Mouse (Mus musculus) kidney, adult 2 months (tissue): ENCODE measurements around the gene Gm525. TPM values are rescaled to one million over a fixed set of nuclear protein-coding genes. Genes with fewer than 3 reads are reported as not detected.
A peak's percentile ranks its signal among the peaks of the same experiment; 100 is the strongest.

Experiments
- DNase-seq: peaks from one replicate; pipeline ENCODE4 v3.0.0; 2021
- H3K27ac ChIP-seq: fragments of 200-500 bp; 2 replicates; pipeline ENCODE4 v1.5.1; 2012; ENCODE audit warnings: low read depth, low read length, control low read depth, inconsistent platforms; ENCODE audit not compliant: insufficient read depth
- H3K27me3 ChIP-seq: fragments of 200-500 bp; replicated peaks from 2 replicates; pipeline ENCODE4 v1.6.1; 2012; ENCODE audit warnings: mild to moderate bottlenecking, moderate library complexity, low read length, inconsistent platforms; ENCODE audit not compliant: control insufficient read depth, insufficient read depth
- H3K36me3 ChIP-seq: fragments of 200-500 bp; 2 replicates; pipeline ENCODE4 v1.6.1; 2012; ENCODE audit warnings: mild to moderate bottlenecking, moderate library complexity, low read length, inconsistent platforms; ENCODE audit not compliant: control insufficient read depth, insufficient read depth
- H3K4me1 ChIP-seq: fragments of 200-500 bp; 2 replicates; pipeline ENCODE4 v1.6.1; 2011; ENCODE audit warnings: low read length; ENCODE audit not compliant: control insufficient read depth, insufficient read depth
- H3K4me3 ChIP-seq: fragments of 200-500 bp; 2 replicates; pipeline ENCODE4 v1.5.1; 2011; ENCODE audit warnings: mild to moderate bottlenecking, low read depth, low read length, control low read depth; ENCODE audit not compliant: insufficient read depth
- CTCF ChIP-seq: fragments of 200-500 bp; conservative IDR thresholded peaks from 2 replicates; pipeline ENCODE4 v1.5.1; 2011; ENCODE audit warnings: low read depth, mild to moderate bottlenecking, control low read depth, low read length, moderate library complexity, mixed read lengths; ENCODE audit not compliant: insufficient read depth, insufficient read length
- POLR2A ChIP-seq: fragments of 200-500 bp; IDR thresholded peaks from one replicate; pipeline ENCODE4 v1.6.1; 2011; ENCODE audit warnings: low read depth, low read length, control low read depth
- WGBS: fragments of 180-500 bp; shearing (Covaris S2); methylation state at CpG from one replicate; pipeline ENCODE4 v1.1.7; 2018; 5-methylcytosine and 5-hydroxymethylcytosine counted together
- polyA plus RNA-seq: library from polyadenylated mRNA; depleted of rRNA; stranded (reverse); fragments of >200 nt; gene quantifications from 2 replicates; pipeline ENCODE4 v1.2.3, GENCODE M21; 2012

The Gm525 gene
- polyA plus RNA-seq, 1 experiment: 1.6 TPM

- no peaks in the 10 kb centered on the region for H3K27me3 ChIP-seq
- DNase-seq: peak; percentile 28
- H3K27ac ChIP-seq: no peak overlapping the region
- TF ChIP-seq CTCF: no peak
- no peak for TF ChIP-seq POLR2A
- no peak overlapping the region for H3K4me3 ChIP-seq
- WGBS: 58% methylated on average over 7 of the region's 7 CpGs
- H3K4me1 ChIP-seq: no peaks in the 10 kb centered on the region; the same call in 1 of the 2 replicates
- H3K36me3 ChIP-seq: no peaks in the 10 kb centered on the region
Measured at GRCm38 (mm10) chr11:89061362-89061761, 12.3 kb upstream of the Gm525 start.

- DNase-seq: no peak
- no peak for TF ChIP-seq CTCF
- no peak for TF ChIP-seq POLR2A
- no peaks in the 10 kb centered on the region for H3K36me3 ChIP-seq
- no peaks in the 10 kb centered on the region for H3K27me3 ChIP-seq
- H3K4me3 ChIP-seq: no peak overlapping the region
- 72% methylated on average over 6 of the region's 6 CpGs for WGBS
- H3K4me1 ChIP-seq: no peaks in the 10 kb centered on the region; the same call in 1 of the 2 replicates
- H3K27ac ChIP-seq: no peak overlapping the region
Measured at GRCm38 (mm10) chr11:89064312-89064711, 9.3 kb upstream of the Gm525 start.

GRCm38 (mm10) chr11:89065297-89065696 is 8.3 kb upstream of the Gm525 start:
- Histone ChIP-seq H3K36me3 (no peaks in the 10 kb centered on the region), H3K27ac (no peak overlapping the region), H3K4me1 (no peaks in the 10 kb centered on the region), H3K4me3 (no peak overlapping the region), H3K27me3 (no peaks in the 10 kb centered on the region)
- WGBS: 97% methylated on average over 3 of the region's 3 CpGs
- no peak for DNase-seq
- no peak for TF ChIP-seq POLR2A
- 0 out of 2 replicates have a peak, but pooled peaks have one; percentile 21 for TF ChIP-seq CTCF

GRCm38 (mm10) chr11:89066126-89066525 is 7.5 kb upstream of the Gm525 start:
- DNase-seq: no peak
- no peaks in the 10 kb centered on the region for H3K27me3 ChIP-seq
- H3K27ac ChIP-seq: no peak overlapping the region
- H3K4me3 ChIP-seq: no peak overlapping the region
- no peaks in the 10 kb centered on the region for H3K36me3 ChIP-seq
- H3K4me1 ChIP-seq: no peaks in the 10 kb centered on the region
- WGBS: 73% methylated on average over 6 of the region's 6 CpGs
- TF ChIP-seq POLR2A (no peak), CTCF (no peak)

GRCm38 (mm10) chr11:89066750-89067149 is 6.9 kb upstream of the Gm525 start, which contains the start of gene Dgke:
Dgke (minus strand) TSS chr11:89066850.
- H3K27me3 ChIP-seq: no peaks in the 10 kb centered on the region
- WGBS: 92% methylated on average over 1 of the region's 1 CpGs
- H3K4me3 ChIP-seq: no peak within 1 kb of the TSS
- no peaks in the 10 kb centered on the region for H3K36me3 ChIP-seq
- no peak within 1 kb of the TSS; the same call in 1 of the 2 replicates for H3K27ac ChIP-seq
- DNase-seq: no peak
- H3K4me1 ChIP-seq: no peaks in the 10 kb centered on the region
- TF ChIP-seq POLR2A (no peak), CTCF (no peak)

GRCm38 (mm10) chr11:89067301-89067822 is 6.3 kb upstream of the Gm525 start:
- H3K27ac ChIP-seq: no peak overlapping the region; the same call in 1 of the 2 replicates
- no peaks in the 10 kb centered on the region for H3K36me3 ChIP-seq
- no peaks in the 10 kb centered on the region for H3K27me3 ChIP-seq
- H3K4me1 ChIP-seq: no peaks in the 10 kb centered on the region
- peak; percentile 44 for DNase-seq
- WGBS: 75% methylated on average over 6 of the region's 6 CpGs
- no peak overlapping the region for H3K4me3 ChIP-seq
- TF ChIP-seq POLR2A: no peak
- TF ChIP-seq CTCF: no peak

GRCm38 (mm10) chr11:89067871-89068490 is 5.7 kb upstream of the Gm525 start:
- H3K4me3 ChIP-seq: no peak overlapping the region
- 66% methylated on average over 11 of the region's 11 CpGs for WGBS
- TF ChIP-seq POLR2A: no peak
- no peak for TF ChIP-seq CTCF
- H3K27ac ChIP-seq: no peak overlapping the region
- no peaks in the 10 kb centered on the region for H3K36me3 ChIP-seq
- peak; percentile 14 for DNase-seq
- H3K27me3 ChIP-seq: no peaks in the 10 kb centered on the region
- H3K4me1 ChIP-seq: no peaks in the 10 kb centered on the region
